Mouse (Mus musculus) liver, embryonic 14.5 days (tissue): ENCODE data around the gene Sf3a2. TPM values are rescaled to one million over a fixed set of nuclear protein-coding genes. Genes with fewer than 3 reads are reported as not detected.

Experiments used
- ATAC-seq: fragments of 200-750 bp; cut with Nextera tagmentation; 2 replicates; pipeline ENCODE4 v1.8.0; 2017; ENCODE audit warnings: moderate number of reproducible peaks, mild to moderate bottlenecking, moderate library complexity; ENCODE audit not compliant: insufficient read depth
- DNase-seq, 3 experiments: peaks; one replicate each; pipeline ENCODE4 v3.0.0-alpha.2; 2012 to 2013; ENCODE audit warnings: low read depth in 3 of 3, low spot score in 3 of 3
- H3K27ac ChIP-seq: fragments of 300-500 bp; sonication (generic); 2 replicates; pipeline ENCODE4 v1.5.1; 2014; ENCODE audit warnings: moderate library complexity, mild to moderate bottlenecking, control low read depth, inconsistent platforms
- H3K27me3 ChIP-seq: fragments of 300-500 bp; sonication (generic); 2 replicates; pipeline ENCODE4 v1.6.1; 2014; ENCODE audit warnings: mild to moderate bottlenecking, low read length, moderate library complexity; ENCODE audit not compliant: control insufficient read depth, insufficient read depth
- H3K36me3 ChIP-seq: fragments of 300-500 bp; sonication (generic); replicated peaks from 2 replicates; pipeline ENCODE4 v1.6.1; 2014; ENCODE audit warnings: low read depth; ENCODE audit not compliant: control insufficient read depth, insufficient read depth
- H3K4me1 ChIP-seq, 2 experiments: fragments of 200-500 bp in 1 of 2; fragments of 300-500 bp in 1 of 2; sonication (generic) in 1 of 2; replicated peaks; 2 replicates each; pipeline ENCODE4 v1.6.1; 2012 to 2014; ENCODE audit warnings: antibody characterized with exemption in 1 of 2, inconsistent platforms in 1 of 2, low read length in 1 of 2; ENCODE audit not compliant: control insufficient read depth in 2 of 2, insufficient read depth in 2 of 2
- H3K4me2 ChIP-seq: fragments of 300-500 bp; sonication (generic); 2 replicates; pipeline ENCODE4 v1.6.1; 2014; ENCODE audit warnings: low read depth, mild to moderate bottlenecking, control low read depth, moderate library complexity
- H3K4me3 ChIP-seq, 2 experiments: fragments of 200-500 bp in 1 of 2; fragments of 300-500 bp in 1 of 2; sonication (generic) in 1 of 2; 2 replicates each; pipeline ENCODE4 v1.5.1; 2012 to 2014; ENCODE audit warnings: low read depth in 2 of 2, low read length in 2 of 2, mild to moderate bottlenecking in 2 of 2, control low read depth in 1 of 2, inconsistent platforms in 1 of 2, moderate library complexity in 1 of 2; ENCODE audit not compliant: insufficient read depth in 1 of 2
- H3K9ac ChIP-seq: fragments of 300-500 bp; sonication (generic); replicated peaks from 2 replicates; pipeline ENCODE4 v1.6.1; 2014; ENCODE audit warnings: mild to moderate bottlenecking, control low read depth, moderate library complexity
- H3K9me3 ChIP-seq: fragments of 300-500 bp; sonication (generic); 2 replicates; pipeline ENCODE4 v1.6.1; 2016; ENCODE audit warnings: low read length, mixed read lengths; ENCODE audit not compliant: control insufficient read depth
- CTCF ChIP-seq: IDR thresholded peaks from 2 replicates; pipeline ENCODE4 v1.5.1; 2016; ENCODE audit warnings: antibody characterized with exemption, low read depth, control low read depth
- EP300 ChIP-seq: IDR thresholded peaks from 2 replicates; pipeline ENCODE4 v1.6.1; 2016; ENCODE audit warnings: antibody characterized with exemption, low read depth
- WGBS: fragments of 180-500 bp; shearing (Covaris S2); extraction: QIAGEN DNeasy Blood & Tissue Kit; methylation state at CpG from one replicate; pipeline ENCODE4 v1.1.7; 2014; ENCODE audit not compliant: insufficient replicate concordance; 5-methylcytosine and 5-hydroxymethylcytosine counted together
- polyA plus RNA-seq, 2 experiments: library from polyadenylated mRNA; depleted of rRNA in 1 of 2; stranded (reverse) in 1 of 2; unstranded in 1 of 2; fragments of >200 nt; fragmentation: Nextera tagmentation in 1 of 2; extraction: Ambion mirVana in 1 of 2; gene quantifications; 2 replicates each; pipeline versions ENCODE4 v1.2.1 to v1.2.3; 2012 to 2014

Gene Sf3a2
- polyA plus RNA-seq, 2 experiments = 35.6 to 36.1 TPM

- peaks cover 3 to 11% of the 10 kb centered on the region in 2 experiments; a peak in 3 of 4 replicates for H3K4me1 ChIP-seq
- no peaks in the 10 kb centered on the region for H3K9me3 ChIP-seq
- peaks cover 75% of the 10 kb centered on the region for H3K36me3 ChIP-seq
- TF ChIP-seq EP300 (no peak), CTCF (no peak)
- H3K4me2 ChIP-seq = no peak overlapping the region
- no peak overlapping the region for H3K27ac ChIP-seq
- no peaks in the 10 kb centered on the region for H3K27me3 ChIP-seq
- ATAC-seq (peak; percentile 16; the same call in 1 of the 2 replicates), DNase-seq (no peak)
- WGBS = 72% methylated on average over 4 of the region's 4 CpGs
- no peak overlapping the region for H3K4me3 ChIP-seq
- H3K9ac ChIP-seq = no peak overlapping the region
These were observed 23.0 kb upstream of the Sf3a2 start for GRCm38 (mm10) chr10:80774981-80775380.

DNA sequence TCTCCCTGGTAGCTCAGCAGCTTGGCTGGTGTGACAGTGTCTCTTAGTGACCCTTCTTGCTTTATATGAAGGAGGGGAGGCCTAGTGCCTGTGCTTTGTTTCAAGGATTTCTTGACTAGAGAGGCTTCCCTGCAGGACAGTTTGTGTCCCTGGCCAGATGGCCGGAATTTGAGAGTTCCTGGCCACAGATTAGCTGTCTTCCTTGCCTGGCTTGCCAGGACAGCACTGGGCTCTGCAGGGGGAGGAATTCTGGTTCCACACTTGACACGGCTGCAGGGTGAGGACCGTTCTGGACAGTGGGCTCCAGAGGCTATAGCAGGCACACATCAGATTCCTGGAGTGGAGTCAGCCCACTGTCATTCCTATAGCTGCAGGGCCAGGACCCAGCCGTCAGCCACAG, 22.3 kb upstream of the Sf3a2 start:
- Histone ChIP-seq H3K4me1 (peaks cover 3 to 9% of the 10 kb centered on the region in 2 experiments; a peak in 3 of 4 replicates), H3K9ac (no peak overlapping the region), H3K36me3 (peaks cover 73% of the 10 kb centered on the region), H3K27me3 (no peaks in the 10 kb centered on the region), H3K4me2 (no peak overlapping the region), H3K9me3 (no peaks in the 10 kb centered on the region), H3K27ac (no peak overlapping the region), H3K4me3 (no peak overlapping the region)
- ATAC-seq (no peak), DNase-seq (no peak)
- TF ChIP-seq CTCF (no peak), EP300 (no peak)
- 81% methylated on average over 4 of the region's 4 CpGs for WGBS

DNA sequence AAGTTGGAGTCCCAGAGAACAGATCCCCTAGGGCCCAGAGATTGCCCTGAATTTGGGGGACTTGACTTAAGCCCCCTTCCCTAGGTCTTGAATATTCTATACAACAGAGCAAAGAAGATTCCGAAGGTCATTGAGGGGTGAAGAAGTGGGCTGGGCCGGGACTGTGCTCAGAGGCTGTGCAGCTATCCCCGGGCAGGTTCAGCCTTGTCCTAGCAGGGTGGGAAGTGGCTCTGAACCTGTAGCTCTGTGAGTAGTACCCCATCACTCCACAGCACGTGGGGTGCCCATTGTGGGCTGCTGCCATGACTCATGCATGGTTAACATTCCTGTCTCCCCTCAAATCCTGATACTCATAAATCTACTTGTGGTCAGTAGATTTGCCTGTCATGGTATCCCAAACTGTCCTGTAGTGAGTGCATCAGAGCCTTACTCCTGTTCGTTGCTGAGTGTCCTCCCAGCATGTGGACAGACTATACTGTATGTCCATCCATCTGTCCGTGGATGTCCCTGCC, 21.6 kb upstream of the Sf3a2 start:
- no peak for TF ChIP-seq EP300
- TF ChIP-seq CTCF = no peak
- Histone ChIP-seq H3K27me3 (no peaks in the 10 kb centered on the region), H3K4me1 (peaks cover 3 to 9% of the 10 kb centered on the region in 2 experiments; a peak in 3 of 4 replicates), H3K27ac (no peak overlapping the region), H3K9ac (no peak overlapping the region), H3K4me3 (no peak overlapping the region), H3K9me3 (no peaks in the 10 kb centered on the region), H3K4me2 (no peak overlapping the region), H3K36me3 (peaks cover 73% of the 10 kb centered on the region)
- ATAC-seq (no peak), DNase-seq (no peak)
- 82% methylated on average over 6 of the region's 6 CpGs for WGBS

- no peak for TF ChIP-seq CTCF
- no peaks in the 10 kb centered on the region for H3K27me3 ChIP-seq
- 78% methylated on average over 5 of the region's 5 CpGs for WGBS
- H3K4me2 ChIP-seq = no peak overlapping the region
- DNase-seq (no peak), ATAC-seq (no peak)
- no peak overlapping the region for H3K27ac ChIP-seq
- H3K4me3 ChIP-seq = no peak overlapping the region
- H3K36me3 ChIP-seq = peaks cover 71% of the 10 kb centered on the region
- H3K9ac ChIP-seq = no peak overlapping the region
- H3K9me3 ChIP-seq = no peaks in the 10 kb centered on the region
- H3K4me1 ChIP-seq = peaks cover 3 to 9% of the 10 kb centered on the region in 2 experiments; a peak in 3 of 4 replicates
These were observed 20.9 kb upstream of the Sf3a2 start for GRCm38 (mm10) chr10:80777123-80777522.

DNA sequence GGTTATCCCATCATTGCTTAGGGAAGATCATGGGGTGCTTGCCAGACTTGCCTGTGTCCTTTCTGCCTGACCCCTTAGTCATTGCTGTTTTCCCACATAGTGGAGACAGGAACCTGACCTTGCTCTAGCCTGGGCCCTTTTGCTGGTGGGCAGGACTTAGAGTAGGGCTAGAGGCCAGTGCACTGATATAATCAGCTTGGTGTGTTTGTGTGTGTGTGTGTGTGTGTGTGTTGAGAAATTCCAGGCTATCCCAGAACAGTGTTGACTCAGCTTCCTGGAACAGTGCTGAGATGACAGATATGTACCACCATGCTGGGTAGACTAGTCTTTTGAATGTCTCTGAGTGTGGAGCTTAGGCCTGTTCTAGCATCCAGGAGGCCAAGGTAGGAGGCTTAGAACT, 18.4 kb upstream of the Sf3a2 start:
- no peak overlapping the region for H3K27ac ChIP-seq
- no peak overlapping the region for H3K4me3 ChIP-seq
- H3K4me2 ChIP-seq = no peak overlapping the region
- ATAC-seq (no peak), DNase-seq (no peak)
- TF ChIP-seq EP300 (no peak), CTCF (no peak)
- no peaks in the 10 kb centered on the region for H3K9me3 ChIP-seq
- H3K27me3 ChIP-seq = no peaks in the 10 kb centered on the region
- H3K36me3 ChIP-seq = peaks cover 62% of the 10 kb centered on the region
- H3K4me1 ChIP-seq = no peaks in the 10 kb centered on the region
- H3K9ac ChIP-seq = no peak overlapping the region
